Mouse (Mus musculus) cerebellum, postnatal 25 days (tissue): ENCODE measurements around the gene Kcmf1.
"Not testable (repeated sequence)": the region's sequence is repeated elsewhere in the genome, so short reads cannot be mapped to it uniquely, and the experiment has no call there.

ENCODE experiments used
- DNase-seq, 2 experiments: peaks; one replicate each; pipeline ENCODE4 v3.0.0; 2021; ENCODE audit warnings: mixed read lengths in 2 of 2

The Kcmf1 gene

GRCm38 (mm10) chr6:72898244-72899200 lies 1.3 kb downstream of the Kcmf1 start:
- DNase-seq, result peak; percentile 75 to 76

GRCm38 (mm10) chr6:72895000-72895399 lies 4.8 kb downstream of the Kcmf1 start:
- DNase-seq, result no peak

GRCm38 (mm10) chr6:72891238-72891637 lies 8.5 kb downstream of the Kcmf1 start:
- peak in 1 of 2 experiments; percentile 21 for DNase-seq

- no peak for DNase-seq
Measured at GRCm38 (mm10) chr6:72888655-72889054, 11.1 kb downstream of the Kcmf1 start.

- no peak for DNase-seq
Measured at GRCm38 (mm10) chr6:72885268-72885667, 14.5 kb downstream of the Kcmf1 start.

- DNase-seq, result no peak
Measured at GRCm38 (mm10) chr6:72884767-72885166, 15.0 kb downstream of the Kcmf1 start.

GRCm38 (mm10) chr6:72882661-72883458 lies 16.9 kb downstream of the Kcmf1 start:
- peak; percentile 38 to 54 for DNase-seq

- no peak for DNase-seq
Measured at GRCm38 (mm10) chr6:72882222-72882621, 17.6 kb downstream of the Kcmf1 start.

GRCm38 (mm10) chr6:72881619-72881979 lies 18.2 kb downstream of the Kcmf1 start:
- no peak for DNase-seq

GRCm38 (mm10) chr6:72880913-72881618 lies 18.7 kb downstream of the Kcmf1 start:
- no peak for DNase-seq

- no peak for DNase-seq
Measured at GRCm38 (mm10) chr6:72876629-72877028, 23.1 kb downstream of the Kcmf1 start.

GRCm38 (mm10) chr6:72873338-72873737 lies 26.4 kb downstream of the Kcmf1 start:
- DNase-seq, result peak; percentile 46 to 48

- DNase-seq, result no peak
Measured at GRCm38 (mm10) chr6:72872276-72872675, 27.5 kb downstream of the Kcmf1 start.

- DNase-seq, result no peak
Measured at GRCm38 (mm10) chr6:72869601-72870000, 30.2 kb downstream of the Kcmf1 start.

- peak in 1 of 2 experiments; percentile 21 for DNase-seq
Measured at GRCm38 (mm10) chr6:72868688-72869087, 31.1 kb downstream of the Kcmf1 start.

GRCm38 (mm10) chr6:72867746-72868145 lies 32.0 kb downstream of the Kcmf1 start:
- no peak for DNase-seq

- DNase-seq, result no peak
Measured at GRCm38 (mm10) chr6:72866232-72866631, 33.5 kb downstream of the Kcmf1 start.

- DNase-seq, result not testable (repeated sequence)
Measured at GRCm38 (mm10) chr6:72862686-72863085, 37.1 kb downstream of the Kcmf1 start.

GRCm38 (mm10) chr6:72854256-72854655 lies 45.5 kb downstream of the Kcmf1 start:
- DNase-seq, result no peak

GRCm38 (mm10) chr6:72852180-72852579 lies 47.6 kb downstream of the Kcmf1 start:
- peak in 1 of 2 experiments; percentile 28 for DNase-seq

- DNase-seq, result peak; percentile 14 to 38
Measured at GRCm38 (mm10) chr6:72851633-72852032, 48.1 kb downstream of the Kcmf1 start.

- no peak for DNase-seq
Measured at GRCm38 (mm10) chr6:72841986-72842502, 57.7 kb downstream of the Kcmf1 start.
